Mouse (Mus musculus) heart, adult 2 months (tissue): ENCODE measurements at regions not wholly inside any gene's neighbourhood (a gene's known extent, or its start where the extent isn't known, plus 50 kb on each side); places are given as distances from the start of the nearest gene placed in this dataset.
A peak's percentile ranks its signal among the peaks of the same experiment; 100 is the strongest.

ENCODE experiments used
- DNase-seq, 2 experiments: peaks; one replicate each; pipeline ENCODE4 v3.0.0; 2021
- H3K27ac ChIP-seq: fragments of 200-600 bp; 2 replicates; pipeline ENCODE4 v1.8.1; 2022
- H3K27me3 ChIP-seq: fragments of 200-500 bp; 2 replicates; pipeline ENCODE4 v1.6.1; 2012; ENCODE audit warnings: mild to moderate bottlenecking, low read length, inconsistent platforms, mixed read lengths; ENCODE audit not compliant: control insufficient read depth, insufficient read depth
- H3K36me3 ChIP-seq: fragments of 200-500 bp; 2 replicates; pipeline ENCODE4 v1.6.1; 2012; ENCODE audit warnings: low read length, inconsistent platforms; ENCODE audit not compliant: control insufficient read depth, insufficient read depth
- H3K4me1 ChIP-seq: fragments of 200-500 bp; 2 replicates; pipeline ENCODE4 v1.6.1; 2011; ENCODE audit warnings: low read length; ENCODE audit not compliant: control insufficient read depth, insufficient read depth
- H3K4me3 ChIP-seq: fragments of 200-600 bp; 2 replicates; pipeline ENCODE4 v1.8.1; 2022
- H3K79me2 ChIP-seq: fragments of 200-500 bp; replicated peaks from 2 replicates; pipeline ENCODE4 v1.6.1; 2012; ENCODE audit warnings: mild to moderate bottlenecking, inconsistent platforms, low read length, moderate library complexity, mixed read lengths; ENCODE audit not compliant: control insufficient read depth, insufficient read depth
- H3K9ac ChIP-seq: fragments of 200-500 bp; 2 replicates; pipeline ENCODE4 v1.6.1; 2012; ENCODE audit warnings: low read depth, mild to moderate bottlenecking, control low read depth, inconsistent platforms, low read length, mixed read lengths
- CTCF ChIP-seq: fragments of 200-600 bp; IDR thresholded peaks from 2 replicates; pipeline ENCODE4 v1.8.1; 2022; ENCODE audit warnings: antibody characterized with exemption, mild to moderate bottlenecking, moderate library complexity
- EP300 ChIP-seq: fragments of 200-500 bp; IDR thresholded peaks from 2 replicates; pipeline ENCODE4 v1.6.1; 2011; ENCODE audit warnings: low read depth, low read length, control low read depth; ENCODE audit not compliant: insufficient read depth
- POLR2A ChIP-seq: fragments of 200-500 bp; IDR thresholded peaks from 2 replicates; pipeline ENCODE4 v1.6.1; 2011; ENCODE audit warnings: mild to moderate bottlenecking, low read depth, low read length, control low read depth; ENCODE audit not compliant: insufficient read depth
- WGBS: fragments of 180-500 bp; shearing (Covaris S2); methylation state at CpG from one replicate; pipeline ENCODE4 v1.1.7; 2018; 5-methylcytosine and 5-hydroxymethylcytosine counted together
- intact Hi-C: fragments of 180-260 bp; cut with DNase I; formaldehyde crosslinking; loops from one replicate; pipeline ENCODE4 v1.15.1; 2025

- WGBS = 82% methylated on average over 6 of the region's 6 CpGs
- Histone ChIP-seq H3K36me3 (peaks cover 4% of the 10 kb centered on the region; the same call in 1 of the 2 replicates), H3K9ac (no peak overlapping the region), H3K79me2 (no peaks in the 10 kb centered on the region), H3K27me3 (no peaks in the 10 kb centered on the region), H3K4me1 (peaks cover 21% of the 10 kb centered on the region), H3K4me3 (no peak overlapping the region), H3K27ac (peak overlapping the region; percentile 61)
- intact Hi-C loops = loop anchor here (2.0 to 5.0 kb wide), 4 partner anchors 34 to 254 kb away; no protein-coding TSS in a partner anchor
- TF ChIP-seq EP300 = no peak
- no peak for TF ChIP-seq CTCF
- peak in 1 of 2 experiments; percentile 29 for DNase-seq
Observed at GRCm38 (mm10) chr6:117606211-117606610, 234.8 kb upstream of the Zfp637 start.

- TF ChIP-seq EP300 = 0 out of 2 replicates have a peak, but pooled peaks have one; percentile 72
- TF ChIP-seq CTCF = no peak
- no peak; the same call in 1 of the 2 replicates for TF ChIP-seq POLR2A
- no peak overlapping the region for H3K9ac ChIP-seq
- no peak overlapping the region for H3K4me3 ChIP-seq
- peaks cover 23% of the 10 kb centered on the region for H3K4me1 ChIP-seq
- peak; percentile 64 to 72 for DNase-seq
- H3K36me3 ChIP-seq = peaks cover 4% of the 10 kb centered on the region; the same call in 1 of the 2 replicates
- 19% methylated on average over 5 of the region's 5 CpGs for WGBS
- peak overlapping the region; percentile 61 for H3K27ac ChIP-seq
- no peaks in the 10 kb centered on the region for H3K27me3 ChIP-seq
- no peaks in the 10 kb centered on the region for H3K79me2 ChIP-seq
- intact Hi-C loops = loop anchor here (2.0 to 5.0 kb wide), 4 partner anchors 35 to 255 kb away; no protein-coding TSS in a partner anchor
Observed at GRCm38 (mm10) chr6:117607023-117607422, 234.0 kb upstream of the Zfp637 start.

GRCm38 (mm10) chr6:117609476-117610404, 231.2 kb upstream of the Zfp637 start:
- Histone ChIP-seq H3K9ac (no peak overlapping the region), H3K36me3 (peaks cover 4% of the 10 kb centered on the region; the same call in 1 of the 2 replicates), H3K4me3 (no peak overlapping the region), H3K27me3 (no peaks in the 10 kb centered on the region), H3K27ac (peak overlapping the region; percentile 9; the same call in 1 of the 2 replicates), H3K79me2 (no peaks in the 10 kb centered on the region), H3K4me1 (peaks cover 25% of the 10 kb centered on the region)
- intact Hi-C loops = loop anchor here (5.0 kb wide), 2 partner anchors 37 to 257 kb away; no protein-coding TSS in a partner anchor
- 61% methylated on average over 11 of the region's 11 CpGs for WGBS
- DNase-seq = peak; percentile 47 to 48
- no peak for TF ChIP-seq CTCF
- no peak for TF ChIP-seq POLR2A
- no peak for TF ChIP-seq EP300

GRCm38 (mm10) chr6:117611281-117611680, 229.7 kb upstream of the Zfp637 start:
- no peaks in the 10 kb centered on the region for H3K27me3 ChIP-seq
- TF ChIP-seq CTCF (no peak), POLR2A (no peak), EP300 (no peak)
- H3K4me3 ChIP-seq = no peak overlapping the region
- peaks cover 4% of the 10 kb centered on the region; the same call in 1 of the 2 replicates for H3K36me3 ChIP-seq
- H3K9ac ChIP-seq = no peak overlapping the region
- intact Hi-C loops = no loop called here
- H3K79me2 ChIP-seq = no peaks in the 10 kb centered on the region
- WGBS = 63% methylated on average over 10 of the region's 10 CpGs
- DNase-seq = peak in 1 of 2 experiments; percentile 24
- peaks cover 21% of the 10 kb centered on the region for H3K4me1 ChIP-seq
- H3K27ac ChIP-seq = no peak overlapping the region

- Histone ChIP-seq H3K36me3 (peaks cover 4% of the 10 kb centered on the region; the same call in 1 of the 2 replicates), H3K27ac (peak overlapping the region; percentile 5; the same call in 1 of the 2 replicates), H3K27me3 (no peaks in the 10 kb centered on the region), H3K79me2 (no peaks in the 10 kb centered on the region), H3K4me3 (no peak overlapping the region), H3K4me1 (peaks cover 15% of the 10 kb centered on the region), H3K9ac (no peak overlapping the region)
- intact Hi-C loops = no loop called here
- no peak for TF ChIP-seq EP300
- no peak for TF ChIP-seq POLR2A
- no peak for TF ChIP-seq CTCF
- 98% methylated on average over 8 of the region's 8 CpGs for WGBS
- no peak for DNase-seq
Observed at GRCm38 (mm10) chr6:117611965-117612364, 229.0 kb upstream of the Zfp637 start.
